Mouse (Mus musculus) liver, embryonic 15.5 days (tissue): ENCODE data around the gene Rela. TPM values are rescaled to one million over a fixed set of nuclear protein-coding genes. Genes with fewer than 3 reads are reported as not detected.

ENCODE experiments used
- ATAC-seq: fragments of 200-750 bp; cut with Nextera tagmentation; 2 replicates; pipeline ENCODE4 v1.8.0; 2017; ENCODE audit warnings: moderate number of reproducible peaks, mild to moderate bottlenecking, moderate library complexity; ENCODE audit not compliant: insufficient read depth
- H3K27ac ChIP-seq: fragments of 300-500 bp; sonication (generic); replicated peaks from 2 replicates; pipeline ENCODE4 v1.5.1; 2015; ENCODE audit warnings: mild to moderate bottlenecking, inconsistent platforms
- H3K27me3 ChIP-seq: fragments of 300-500 bp; sonication (generic); 2 replicates; pipeline ENCODE4 v1.6.1; 2015; ENCODE audit warnings: mild to moderate bottlenecking, inconsistent platforms
- H3K36me3 ChIP-seq: fragments of 300-500 bp; sonication (generic); replicated peaks from 2 replicates; pipeline ENCODE4 v1.6.1; 2015; ENCODE audit warnings: moderate library complexity, mild to moderate bottlenecking, inconsistent platforms
- H3K4me1 ChIP-seq: fragments of 300-500 bp; sonication (generic); replicated peaks from 2 replicates; pipeline ENCODE4 v1.6.1; 2015; ENCODE audit warnings: inconsistent platforms
- H3K4me2 ChIP-seq: fragments of 300-500 bp; sonication (generic); 2 replicates; pipeline ENCODE4 v1.6.1; 2015; ENCODE audit warnings: moderate library complexity, mild to moderate bottlenecking, inconsistent platforms
- H3K4me3 ChIP-seq: fragments of 300-500 bp; sonication (generic); replicated peaks from 2 replicates; pipeline ENCODE4 v1.5.1; 2015; ENCODE audit warnings: mild to moderate bottlenecking, inconsistent platforms
- H3K9ac ChIP-seq: fragments of 300-500 bp; sonication (generic); 2 replicates; pipeline ENCODE4 v1.6.1; 2015; ENCODE audit warnings: moderate library complexity, mild to moderate bottlenecking, inconsistent platforms
- H3K9me3 ChIP-seq: fragments of 300-500 bp; sonication (generic); replicated peaks from 2 replicates; pipeline ENCODE4 v1.6.1; 2016; ENCODE audit warnings: inconsistent platforms
- WGBS: fragments of 180-500 bp; shearing (Covaris S2); methylation state at CpG from one replicate; pipeline ENCODE4 v1.1.7; 2015; ENCODE audit warnings: mixed read lengths; ENCODE audit not compliant: insufficient replicate concordance; 5-methylcytosine and 5-hydroxymethylcytosine counted together
- polyA plus RNA-seq: library from polyadenylated mRNA; unstranded; fragments of >200 nt; fragmentation: Nextera tagmentation; extraction: Ambion mirVana; gene quantifications from 2 replicates; pipeline ENCODE4 v1.2.1, GENCODE M21; 2015

The Rela gene
- polyA plus RNA-seq, 1 experiment from 2014 or later: 23.3 TPM

DNA sequence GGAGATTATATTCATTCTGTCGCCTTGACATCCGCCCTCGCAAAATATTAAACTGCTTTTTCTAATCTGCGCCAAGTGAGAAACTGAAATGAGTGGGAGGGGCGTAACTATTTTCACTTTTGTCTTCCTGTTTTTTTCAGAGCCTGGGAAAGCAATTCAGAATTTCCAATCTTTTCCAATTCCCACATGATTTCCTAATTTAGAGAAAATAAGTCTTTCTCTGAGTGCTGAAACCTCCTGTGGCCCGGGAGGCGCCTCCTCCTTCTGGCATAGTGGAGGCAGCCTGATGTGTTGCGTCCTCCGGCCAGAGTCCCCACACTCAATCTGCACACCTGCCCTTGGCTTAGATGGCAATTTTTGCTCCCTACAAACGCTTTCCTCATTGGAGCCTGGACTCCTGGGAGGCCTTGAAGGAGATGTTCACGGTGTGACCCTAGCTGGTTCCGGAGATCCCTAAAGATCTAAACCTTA is 677 bp upstream of the Rela start:
- peaks cover 49% of the 10 kb centered on the region for H3K4me1 ChIP-seq
- peak overlapping the region; percentile 97 for H3K4me2 ChIP-seq
- ATAC-seq: no peak
- no peaks in the 10 kb centered on the region for H3K27me3 ChIP-seq
- peak overlapping the region; percentile 82 for H3K9ac ChIP-seq
- H3K9me3 ChIP-seq: no peaks in the 10 kb centered on the region
- peak overlapping the region; percentile 84 for H3K4me3 ChIP-seq
- peak overlapping the region; percentile 85 for H3K27ac ChIP-seq
- H3K36me3 ChIP-seq: peaks cover 27% of the 10 kb centered on the region
- 40% methylated on average over 12 of the region's 12 CpGs for WGBS

DNA sequence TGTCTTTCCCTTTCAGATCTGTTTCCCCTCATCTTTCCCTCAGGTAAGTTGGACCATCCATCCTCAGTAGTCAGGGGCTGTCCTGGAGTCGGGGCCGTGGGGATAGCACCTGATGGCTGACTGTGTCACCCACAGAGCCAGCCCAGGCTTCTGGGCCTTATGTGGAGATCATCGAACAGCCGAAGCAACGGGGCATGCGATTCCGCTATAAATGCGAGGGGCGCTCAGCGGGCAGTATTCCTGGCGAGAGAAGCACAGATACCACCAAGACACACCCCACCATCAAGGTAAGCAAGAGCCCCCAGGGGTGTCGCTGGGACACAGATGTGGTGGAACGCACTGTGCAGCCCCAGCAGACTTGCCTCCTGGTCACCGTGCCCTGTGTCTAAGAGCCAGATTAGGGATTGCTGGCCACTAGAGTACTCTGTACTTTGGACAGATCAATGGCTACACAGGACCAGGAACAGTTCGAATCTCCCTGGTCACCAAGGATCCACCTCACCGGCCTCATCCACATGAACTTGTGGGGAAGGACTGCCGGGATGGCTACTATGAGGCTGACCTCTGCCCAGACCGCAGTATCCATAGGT is 1.2 kb downstream of the Rela start:
- Histone ChIP-seq H3K4me2 (peak overlapping the region; percentile 97), H3K27me3 (no peaks in the 10 kb centered on the region), H3K27ac (peak overlapping the region; percentile 85), H3K36me3 (peaks cover 46% of the 10 kb centered on the region), H3K9ac (peak overlapping the region; percentile 82), H3K4me3 (peak overlapping the region; percentile 84), H3K9me3 (no peaks in the 10 kb centered on the region), H3K4me1 (peaks cover 49% of the 10 kb centered on the region)
- ATAC-seq: no peak
- WGBS: 78% methylated on average over 18 of the region's 18 CpGs

GRCm38 (mm10) chr19:5640339-5640738 is 3.1 kb downstream of the Rela start:
- Histone ChIP-seq H3K4me1 (peaks cover 49% of the 10 kb centered on the region), H3K27me3 (no peaks in the 10 kb centered on the region), H3K27ac (no peak overlapping the region), H3K36me3 (peaks cover 64% of the 10 kb centered on the region), H3K4me3 (no peak overlapping the region), H3K4me2 (no peak overlapping the region), H3K9ac (no peak overlapping the region), H3K9me3 (no peaks in the 10 kb centered on the region)
- ATAC-seq: no peak
- 86% methylated on average over 9 of the region's 9 CpGs for WGBS

DNA sequence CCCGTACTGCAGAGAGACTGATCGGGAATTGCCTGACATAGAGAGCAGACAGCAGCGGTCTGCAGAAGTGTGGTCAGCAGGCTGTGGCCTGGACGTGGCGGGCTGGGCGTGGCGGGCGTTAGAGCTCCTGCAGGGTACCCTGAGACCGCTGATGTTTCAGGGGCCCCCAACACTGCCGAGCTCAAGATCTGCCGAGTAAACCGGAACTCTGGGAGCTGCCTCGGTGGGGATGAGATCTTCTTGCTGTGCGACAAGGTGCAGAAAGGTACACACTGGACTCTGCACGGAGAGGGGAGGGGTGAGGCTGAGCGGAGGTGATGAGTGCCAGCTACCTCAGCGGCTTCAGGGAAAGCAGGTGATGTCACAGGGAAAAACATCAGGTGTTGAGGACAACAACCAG is 3.7 kb downstream of the Rela start:
- no peaks in the 10 kb centered on the region for H3K27me3 ChIP-seq
- ATAC-seq: no peak
- H3K4me3 ChIP-seq: no peak overlapping the region
- no peak overlapping the region for H3K4me2 ChIP-seq
- H3K27ac ChIP-seq: no peak overlapping the region
- no peak overlapping the region for H3K9ac ChIP-seq
- whole genome bisulfite sequencing: 80% methylated on average over 17 of the region's 17 CpGs
- no peaks in the 10 kb centered on the region for H3K9me3 ChIP-seq
- peaks cover 44% of the 10 kb centered on the region for H3K4me1 ChIP-seq
- peaks cover 71% of the 10 kb centered on the region for H3K36me3 ChIP-seq

DNA sequence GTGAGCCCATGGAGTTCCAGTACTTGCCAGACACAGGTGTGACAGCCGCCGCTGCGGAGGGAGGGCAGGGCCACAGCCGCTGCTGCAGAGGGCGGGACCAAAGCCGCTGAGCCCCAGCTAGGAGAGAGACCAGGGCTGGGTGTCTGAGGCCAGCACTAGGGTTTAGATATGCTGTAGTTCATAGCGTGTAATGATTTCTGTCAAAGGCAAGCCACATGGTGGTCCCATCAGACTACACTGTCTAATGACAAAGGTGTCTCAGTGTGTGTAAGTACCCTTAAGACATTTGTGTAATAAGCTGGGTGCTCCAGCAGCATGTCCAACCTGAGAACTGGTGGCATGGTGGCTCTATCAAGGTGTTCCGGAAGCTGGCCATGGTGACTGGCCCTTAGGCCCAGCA is 4.4 kb downstream of the Rela start:
- peaks cover 76% of the 10 kb centered on the region for H3K36me3 ChIP-seq
- H3K9me3 ChIP-seq: no peaks in the 10 kb centered on the region
- H3K9ac ChIP-seq: no peak overlapping the region
- H3K4me3 ChIP-seq: no peak overlapping the region
- 84% methylated on average over 8 of the region's 8 CpGs for WGBS
- H3K4me1 ChIP-seq: peaks cover 38% of the 10 kb centered on the region
- no peak for ATAC-seq
- H3K4me2 ChIP-seq: no peak overlapping the region
- no peak overlapping the region for H3K27ac ChIP-seq
- H3K27me3 ChIP-seq: no peaks in the 10 kb centered on the region

DNA sequence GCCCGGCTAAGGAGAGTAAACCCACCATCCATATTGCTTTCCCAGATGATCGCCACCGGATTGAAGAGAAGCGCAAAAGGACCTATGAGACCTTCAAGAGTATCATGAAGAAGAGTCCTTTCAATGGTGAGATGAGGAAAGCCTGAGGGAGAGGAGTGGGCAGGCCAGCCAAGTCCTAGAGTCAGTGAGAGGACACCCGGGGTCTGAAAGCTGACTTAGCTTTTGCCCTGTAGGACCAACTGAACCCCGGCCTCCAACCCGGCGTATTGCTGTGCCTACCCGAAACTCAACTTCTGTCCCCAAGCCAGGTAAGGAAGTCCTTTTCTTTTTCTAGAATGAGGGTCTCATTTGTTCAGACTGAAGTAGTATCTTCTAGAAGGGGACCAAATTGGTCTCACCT is 8.0 kb downstream of the Rela start:
- Histone ChIP-seq H3K27me3 (no peaks in the 10 kb centered on the region), H3K9me3 (no peaks in the 10 kb centered on the region), H3K4me1 (peaks cover 29% of the 10 kb centered on the region), H3K4me3 (no peak overlapping the region), H3K9ac (no peak overlapping the region), H3K4me2 (no peak overlapping the region), H3K27ac (no peak overlapping the region), H3K36me3 (peaks cover 75% of the 10 kb centered on the region)
- no peak for ATAC-seq
- WGBS: 94% methylated on average over 9 of the region's 9 CpGs

- Histone ChIP-seq H3K36me3 (peaks cover 75% of the 10 kb centered on the region), H3K4me3 (no peak overlapping the region), H3K4me2 (no peak overlapping the region), H3K9ac (no peak overlapping the region), H3K9me3 (no peaks in the 10 kb centered on the region), H3K27ac (no peak overlapping the region), H3K27me3 (no peaks in the 10 kb centered on the region), H3K4me1 (peaks cover 32% of the 10 kb centered on the region)
- no peak for ATAC-seq
- 80% methylated on average over 8 of the region's 8 CpGs for WGBS
These were observed 9.5 kb downstream of the Rela start for GRCm38 (mm10) chr19:5646731-5647330.

GRCm38 (mm10) chr19:5647791-5648190 is 10.5 kb downstream of the Rela start:
- ATAC-seq: no peak
- WGBS: 90% methylated on average over 6 of the region's 6 CpGs
- no peak overlapping the region for H3K9ac ChIP-seq
- H3K36me3 ChIP-seq: peaks cover 75% of the 10 kb centered on the region
- H3K27me3 ChIP-seq: no peaks in the 10 kb centered on the region
- peaks cover 41% of the 10 kb centered on the region for H3K4me1 ChIP-seq
- H3K27ac ChIP-seq: 0 out of 2 replicates have a peak overlapping the region, but pooled peaks have one; percentile 9
- no peaks in the 10 kb centered on the region for H3K9me3 ChIP-seq
- H3K4me3 ChIP-seq: no peak overlapping the region
- no peak overlapping the region; the same call in 1 of the 2 replicates for H3K4me2 ChIP-seq

GRCm38 (mm10) chr19:5648401-5649297 is 11.4 kb downstream of the Rela start:
- Histone ChIP-seq H3K27me3 (no peaks in the 10 kb centered on the region), H3K4me3 (peak overlapping the region; percentile 46), H3K9ac (peak overlapping the region; percentile 41), H3K4me2 (peak overlapping the region; percentile 72), H3K36me3 (peaks cover 76% of the 10 kb centered on the region), H3K9me3 (no peaks in the 10 kb centered on the region), H3K27ac (peak overlapping the region; percentile 74), H3K4me1 (peaks cover 45% of the 10 kb centered on the region)
- peak; percentile 75 for ATAC-seq
- 8% methylated on average over 26 of the region's 26 CpGs for WGBS

DNA sequence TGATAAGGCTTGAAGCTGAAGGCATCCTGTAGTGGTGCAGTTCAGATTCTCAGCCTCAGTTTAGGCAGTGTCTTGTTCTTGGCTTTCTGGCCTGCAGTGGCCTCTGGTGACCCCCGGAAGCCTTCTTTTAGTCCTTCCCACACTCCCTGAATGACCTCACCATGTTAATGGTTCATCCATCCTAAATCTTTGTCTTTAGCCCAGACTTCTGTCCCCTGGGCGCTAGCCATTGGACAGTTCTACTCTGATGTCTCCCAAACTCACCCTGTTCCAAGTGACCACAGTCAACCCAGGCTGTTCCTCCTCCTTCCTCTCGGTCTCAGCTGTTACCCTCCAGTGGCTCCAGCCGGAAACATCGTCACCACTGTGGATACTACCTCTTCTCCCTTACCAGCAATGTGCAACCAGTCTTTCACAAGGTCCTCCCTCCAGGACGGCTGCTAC is 12.0 kb downstream of the Rela start:
- Histone ChIP-seq H3K4me1 (peaks cover 51% of the 10 kb centered on the region), H3K9ac (peak overlapping the region; percentile 41), H3K9me3 (no peaks in the 10 kb centered on the region), H3K4me3 (peak overlapping the region; percentile 46), H3K27ac (peak overlapping the region; percentile 73), H3K4me2 (peak overlapping the region; percentile 72), H3K36me3 (peaks cover 76% of the 10 kb centered on the region), H3K27me3 (no peaks in the 10 kb centered on the region)
- 45% methylated on average over 6 of the region's 6 CpGs for WGBS
- peak; percentile 14 for ATAC-seq
